Mouse (Mus musculus): ENCODE data around the gene Ddx60. TPM values are rescaled to one million over a fixed set of nuclear protein-coding genes. Genes with fewer than 3 reads are reported as not detected.

Ddx60 gene
- polyA plus RNA-seq (2015; fragmentation: Illumina TruSeq; extraction: RNeasy Lipid Tissue Mini Kit (QIAGEN cat#74804); ENCODE audit: insufficient read depth, low read depth, low replicate concordance): 1.3 TPM

GRCm38 (mm10) chr8:61927777-61928494 lies at the start of gene Ddx60:
Ddx60 (plus strand) TSS chr8:61928087.

GRCm38 (mm10) chr8:61902521-61902920 lies 25.4 kb upstream of the Ddx60 start, which contains the start of gene Palld:
Palld (minus strand) TSS chr8:61902690.

Other genes starting within 250 kb of the Ddx60 start
- gene Palld, start 25.4 kb upstream of the Ddx60 start, polyA plus RNA-seq (2015; fragmentation: Illumina TruSeq; extraction: RNeasy Lipid Tissue Mini Kit (QIAGEN cat#74804); ENCODE audit: insufficient read depth, low read depth, low replicate concordance): 3.5 TPM
- gene Anxa10, start 195.1 kb downstream of the Ddx60 start, polyA plus RNA-seq (2015; fragmentation: Illumina TruSeq; extraction: RNeasy Lipid Tissue Mini Kit (QIAGEN cat#74804); ENCODE audit: insufficient read depth, low read depth, low replicate concordance): not detected